Mouse (Mus musculus) hindbrain, embryonic 15.5 days (tissue): ENCODE results near the gene Gm10563. TPM values are rescaled to one million over a fixed set of nuclear protein-coding genes. Genes with fewer than 3 reads are reported as not detected.
"Not testable (repeated sequence)": the region's sequence is repeated elsewhere in the genome, so short reads cannot be mapped to it uniquely, and the experiment has no call there.

Experiments used
- ATAC-seq: fragments of 200-750 bp; cut with Nextera tagmentation; 2 replicates; pipeline ENCODE4 v1.8.0; 2017; ENCODE audit warnings: low read depth, moderate number of reproducible peaks, moderate TSS enrichment; ENCODE audit not compliant: low FRiP score
- H3K27ac ChIP-seq: fragments of 300-500 bp; sonication (generic); replicated peaks from 2 replicates; pipeline ENCODE4 v1.5.1; 2015; ENCODE audit warnings: mild to moderate bottlenecking, inconsistent platforms
- H3K27me3 ChIP-seq: fragments of 300-500 bp; sonication (generic); 2 replicates; pipeline ENCODE4 v1.6.1; 2015; ENCODE audit warnings: control low read depth, inconsistent platforms
- H3K36me3 ChIP-seq: fragments of 300-500 bp; sonication (generic); 2 replicates; pipeline ENCODE4 v1.6.1; 2015; ENCODE audit warnings: control low read depth, inconsistent platforms
- H3K4me1 ChIP-seq: fragments of 300-500 bp; sonication (generic); replicated peaks from 2 replicates; pipeline ENCODE4 v1.6.1; 2015; ENCODE audit warnings: control low read depth, inconsistent platforms
- H3K4me2 ChIP-seq: fragments of 300-500 bp; sonication (generic); 2 replicates; pipeline ENCODE4 v1.6.1; 2015; ENCODE audit warnings: moderate library complexity, mild to moderate bottlenecking, inconsistent platforms
- H3K4me3 ChIP-seq: fragments of 300-500 bp; sonication (generic); 2 replicates; pipeline ENCODE4 v1.5.1; 2015; ENCODE audit warnings: mild to moderate bottlenecking, inconsistent platforms
- H3K9ac ChIP-seq: fragments of 300-500 bp; sonication (generic); 2 replicates; pipeline ENCODE4 v1.6.1; 2015; ENCODE audit warnings: inconsistent platforms
- H3K9me3 ChIP-seq: fragments of 300-500 bp; sonication (generic); 2 replicates; pipeline ENCODE4 v1.6.1; 2016; ENCODE audit warnings: control low read depth, inconsistent platforms
- WGBS: fragments of 180-500 bp; shearing (Covaris S2); methylation state at CpG from one replicate; pipeline ENCODE4 v1.1.7; 2015; 5-methylcytosine and 5-hydroxymethylcytosine counted together
- polyA plus RNA-seq: library from polyadenylated mRNA; unstranded; fragments of >200 nt; fragmentation: Nextera tagmentation; extraction: Ambion mirVana; gene quantifications from 2 replicates; pipeline ENCODE4 v1.2.1, GENCODE M21; 2015

Gm10563 gene
- polyA plus RNA-seq = not detected in 2 replicates

DNA sequence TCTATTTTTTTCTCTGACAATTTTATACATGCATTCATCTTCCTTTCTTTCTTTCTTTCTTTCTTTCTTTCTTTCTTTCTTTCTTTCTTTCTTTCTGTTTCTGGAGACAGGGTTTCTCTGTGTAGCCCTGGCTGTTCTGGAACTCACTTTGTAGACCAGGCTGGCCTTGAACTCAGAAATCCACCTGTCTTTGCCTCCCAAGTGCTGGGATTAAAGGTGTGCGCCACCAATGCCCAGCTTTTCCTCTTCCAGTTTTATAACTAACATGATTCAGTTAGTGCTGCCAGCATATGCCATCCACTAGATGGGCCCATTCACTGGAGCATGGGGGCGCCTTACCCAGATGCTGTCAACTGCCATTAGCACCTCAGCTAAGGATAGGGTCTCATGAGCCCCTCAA is at the start of gene Gm10563:
Gene Gm10563 (minus strand): TSS at position 101 of the 400 bp plus-strand sequence.
- not testable (repeated sequence) for H3K4me1 ChIP-seq, H3K4me2 ChIP-seq, H3K4me3 ChIP-seq, ATAC-seq, H3K9me3 ChIP-seq, H3K9ac ChIP-seq, H3K27me3 ChIP-seq, H3K27ac ChIP-seq
- 94% methylated on average over 2 of the region's 2 CpGs for WGBS
- peaks cover 81% of the 10 kb centered on the region for H3K36me3 ChIP-seq

DNA sequence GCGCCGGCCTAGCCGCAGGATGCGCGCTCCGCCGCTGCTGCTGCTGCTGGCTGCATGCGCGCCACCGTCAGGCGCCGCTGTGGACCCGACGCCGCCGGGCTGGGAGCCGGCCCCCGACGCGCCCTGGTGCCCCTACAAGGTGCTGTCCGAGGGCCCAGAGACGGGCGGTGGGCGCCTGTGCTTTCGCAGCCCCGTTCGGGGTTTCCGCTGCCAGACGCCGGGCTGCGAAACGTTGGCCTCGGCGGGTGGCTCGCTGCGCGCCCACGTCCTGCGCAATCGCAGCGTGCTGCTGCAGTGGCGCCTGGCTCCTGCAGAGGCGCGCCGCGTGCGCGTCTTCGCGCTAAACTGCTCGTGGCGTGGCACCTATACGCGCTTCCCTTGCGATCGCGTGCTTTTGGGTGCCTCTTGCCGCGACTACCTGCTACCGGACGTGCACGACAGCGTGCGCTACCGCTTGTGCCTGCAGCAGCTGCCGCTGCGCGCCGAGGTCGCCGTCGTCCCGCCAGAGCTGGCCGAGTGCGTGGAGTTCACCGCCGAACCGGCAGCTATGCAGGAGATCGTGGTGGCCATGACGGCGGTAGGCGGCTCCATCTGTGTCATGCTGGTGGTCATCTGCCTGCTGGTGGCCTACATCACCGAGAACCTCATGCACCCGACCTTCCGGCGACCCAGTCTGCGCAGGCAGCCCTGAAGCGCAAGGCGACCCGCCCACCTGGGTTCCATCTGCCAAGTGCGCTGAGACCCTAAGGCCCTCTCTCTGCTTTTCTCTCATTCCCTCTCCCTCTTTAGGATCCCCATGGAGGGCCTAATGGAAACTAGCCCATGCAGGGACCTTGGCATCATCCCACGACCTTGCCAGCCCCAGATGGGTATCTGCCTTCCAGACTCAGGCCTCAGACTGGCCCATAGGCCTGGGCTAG is 49.5 kb upstream of the Gm10563 start:
- Histone ChIP-seq H3K27me3 (no peaks in the 10 kb centered on the region), H3K9ac (peak overlapping the region; percentile 87), H3K4me2 (peak overlapping the region; percentile 96), H3K4me1 (peaks cover 32% of the 10 kb centered on the region), H3K36me3 (no peaks in the 10 kb centered on the region), H3K4me3 (peak overlapping the region; percentile 79), H3K27ac (peak overlapping the region; percentile 99), H3K9me3 (no peaks in the 10 kb centered on the region)
- under 1% methylated on average over 86 of the region's 92 CpGs for WGBS
- peak; percentile 87 for ATAC-seq

DNA sequence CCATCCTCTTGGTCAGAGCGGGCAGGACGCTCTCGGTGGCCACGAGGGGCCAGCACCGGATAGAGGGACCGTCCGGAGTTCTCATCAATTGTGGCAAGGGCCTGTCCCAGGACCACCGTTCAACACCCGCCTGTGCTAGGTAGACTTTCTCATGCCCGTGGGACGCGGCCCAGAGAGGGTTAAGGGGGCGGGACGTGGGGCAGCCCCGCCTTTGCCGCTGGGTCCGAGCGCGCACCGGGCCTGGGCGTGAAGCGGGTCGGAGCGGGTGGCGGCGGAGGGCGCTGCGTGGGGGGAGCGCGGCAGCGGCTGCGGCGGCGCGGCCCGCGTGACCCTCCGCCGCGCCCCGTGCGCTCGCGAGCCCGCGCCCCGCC is 48.9 kb upstream of the Gm10563 start, which contains the start of gene Fndc10:
Gene Fndc10 (plus strand): TSS at position 232 of the 371 bp plus-strand sequence.
- Histone ChIP-seq H3K36me3 (no peaks in the 10 kb centered on the region), H3K9me3 (no peaks in the 10 kb centered on the region), H3K4me3 (peak within 1 kb of the TSS; percentile 79), H3K4me1 (peaks cover 32% of the 10 kb centered on the region), H3K27me3 (no peaks in the 10 kb centered on the region), H3K27ac (peak within 1 kb of the TSS; percentile 99), H3K4me2 (peak within 1 kb of the TSS; percentile 96), H3K9ac (peak within 1 kb of the TSS; percentile 87)
- WGBS = under 1% methylated on average over 28 of the region's 47 CpGs
- peak; percentile 86 for ATAC-seq

- 96% methylated on average over 3 of the region's 3 CpGs for WGBS
- no peak for ATAC-seq
- no peaks in the 10 kb centered on the region for H3K27me3 ChIP-seq
- no peaks in the 10 kb centered on the region for H3K36me3 ChIP-seq
- no peak overlapping the region for H3K9ac ChIP-seq
- H3K4me2 ChIP-seq = no peak overlapping the region
- peaks cover 32% of the 10 kb centered on the region for H3K4me1 ChIP-seq
- no peak overlapping the region for H3K27ac ChIP-seq
- H3K9me3 ChIP-seq = no peaks in the 10 kb centered on the region
- no peak overlapping the region for H3K4me3 ChIP-seq
These were observed 47.2 kb upstream of the Gm10563 start for GRCm38 (mm10) chr4:155692421-155692820.

DNA sequence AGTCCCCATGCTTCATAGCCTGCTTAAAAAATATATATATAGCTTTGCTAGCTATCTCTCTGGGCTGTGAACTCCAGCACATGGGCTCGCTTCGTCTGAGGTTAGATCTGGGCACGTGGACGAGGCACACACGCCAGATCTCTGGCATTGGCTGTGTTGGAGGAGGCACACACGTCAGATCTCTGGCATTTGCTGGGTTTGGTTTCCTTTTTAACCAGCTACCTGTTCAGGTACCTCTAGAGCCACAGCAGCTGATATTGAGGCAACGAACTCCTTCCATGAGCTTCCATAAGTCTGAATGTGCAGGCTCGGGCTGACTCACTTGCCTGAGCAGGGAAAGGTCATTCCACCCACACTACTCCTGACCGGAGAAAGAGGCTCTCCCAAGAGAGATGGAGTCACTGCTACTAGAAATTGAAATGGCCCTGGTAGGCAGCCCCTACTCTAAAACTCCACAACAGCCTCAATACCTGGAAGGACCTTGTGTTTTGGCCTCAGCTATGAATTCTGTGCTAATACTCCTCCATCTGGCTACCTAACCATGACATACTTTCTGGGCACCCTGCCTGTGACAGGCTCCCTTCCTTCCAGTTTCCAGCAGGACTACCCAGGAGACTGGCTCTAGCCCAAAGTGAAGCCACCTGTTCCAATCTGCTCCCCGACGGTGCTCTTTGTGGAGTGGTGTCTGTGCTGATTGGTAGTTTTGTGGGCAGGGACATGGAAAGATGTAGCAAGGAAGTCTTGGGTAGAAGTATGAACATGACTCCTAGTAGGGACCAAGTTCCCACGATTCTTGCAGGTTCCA is 45.6 kb upstream of the Gm10563 start:
- 89% methylated on average over 12 of the region's 12 CpGs for WGBS
- ATAC-seq = no peak
- no peak overlapping the region for H3K9ac ChIP-seq
- peaks cover 17% of the 10 kb centered on the region for H3K4me1 ChIP-seq
- no peaks in the 10 kb centered on the region for H3K9me3 ChIP-seq
- H3K36me3 ChIP-seq = no peaks in the 10 kb centered on the region
- no peak overlapping the region for H3K27ac ChIP-seq
- H3K27me3 ChIP-seq = no peaks in the 10 kb centered on the region
- H3K4me3 ChIP-seq = no peak overlapping the region
- H3K4me2 ChIP-seq = no peak overlapping the region

DNA sequence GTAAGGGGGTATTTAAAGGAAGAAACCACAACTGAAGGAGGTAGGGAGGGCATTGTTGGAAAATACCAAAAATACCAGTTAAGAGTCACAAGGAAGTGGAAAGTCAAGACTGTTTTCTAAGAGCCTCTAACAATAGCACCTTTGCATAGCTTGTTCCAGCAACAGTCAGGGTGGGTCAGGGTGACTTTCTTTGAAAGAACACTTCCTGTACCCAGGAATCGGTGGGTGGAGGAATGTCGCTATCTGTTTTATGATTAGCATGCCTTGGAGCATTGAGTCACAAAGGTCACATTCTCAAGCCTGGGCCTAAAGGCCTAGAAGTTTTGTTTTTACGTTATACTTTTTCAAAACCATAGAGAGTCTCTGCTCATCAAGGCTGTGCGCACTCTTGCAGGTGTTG is 42.6 kb upstream of the Gm10563 start:
- not testable (repeated sequence) for H3K4me2 ChIP-seq, H3K4me3 ChIP-seq
- WGBS = 89% methylated on average over 4 of the region's 4 CpGs

DNA sequence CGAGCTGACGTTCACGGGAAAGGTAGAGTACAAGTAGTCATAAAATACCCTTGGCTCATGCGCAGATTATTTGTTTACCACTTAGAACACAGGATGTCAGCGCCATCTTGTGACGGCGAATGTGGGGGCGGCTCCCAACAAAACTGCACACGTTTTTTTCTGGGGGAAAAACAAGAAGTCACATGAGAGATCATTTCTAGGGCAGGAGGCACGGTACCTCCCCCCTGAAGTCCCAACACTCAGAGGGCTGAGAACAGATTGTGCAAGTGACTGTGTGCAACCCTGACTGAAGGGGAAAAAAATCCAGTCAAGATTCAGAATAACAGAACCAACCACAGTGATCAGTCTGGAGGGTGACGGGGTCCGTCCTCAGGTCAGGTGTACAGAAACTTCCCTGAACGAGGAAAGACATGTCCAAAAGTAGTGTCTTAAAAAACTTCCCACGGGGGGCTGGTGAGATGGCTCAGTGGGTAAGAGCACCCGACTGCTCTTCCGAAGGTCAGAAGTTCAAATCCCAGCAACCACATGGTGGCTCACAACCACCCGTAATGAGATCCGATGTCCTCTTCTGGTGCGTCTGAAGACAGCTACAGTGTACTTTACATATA is 38.6 kb upstream of the Gm10563 start:
- H3K9ac ChIP-seq, H3K4me2 ChIP-seq, H3K9me3 ChIP-seq, H3K4me1 ChIP-seq, H3K27me3 ChIP-seq, H3K36me3 ChIP-seq, ATAC-seq, H3K4me3 ChIP-seq, H3K27ac ChIP-seq: not testable (repeated sequence)
- WGBS = 90% methylated on average over 16 of the region's 19 CpGs

More for the DNA sequence above, 42.6 kb upstream of the Gm10563 start:
- not testable (repeated sequence) for H3K9me3 ChIP-seq, H3K27ac ChIP-seq, H3K9ac ChIP-seq, H3K36me3 ChIP-seq, H3K27me3 ChIP-seq, H3K4me1 ChIP-seq, ATAC-seq

DNA sequence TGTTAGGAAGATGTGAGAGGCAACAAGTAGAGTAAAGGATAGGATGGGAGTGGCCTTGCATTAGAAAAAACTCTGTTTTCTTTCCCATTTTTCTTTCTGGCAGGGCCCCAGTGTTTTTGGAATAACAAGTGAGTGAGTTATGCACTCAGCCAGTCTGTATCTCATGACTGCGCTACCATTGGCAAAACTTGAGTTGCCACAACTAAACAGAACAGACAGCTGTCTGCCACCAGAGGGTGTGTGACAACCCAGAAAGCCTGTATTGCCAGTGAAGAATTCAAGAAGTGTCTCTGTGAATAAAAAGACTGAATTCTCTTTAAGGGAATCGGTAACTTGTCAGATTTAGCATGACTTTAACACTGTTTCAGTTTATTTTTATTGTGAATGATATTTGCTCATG is 30.8 kb upstream of the Gm10563 start:
- Histone ChIP-seq H3K9ac (no peak overlapping the region), H3K4me1 (no peaks in the 10 kb centered on the region), H3K4me3 (no peak overlapping the region), H3K9me3 (no peaks in the 10 kb centered on the region), H3K4me2 (no peak overlapping the region), H3K27ac (no peak overlapping the region), H3K27me3 (no peaks in the 10 kb centered on the region), H3K36me3 (no peaks in the 10 kb centered on the region)
- 84% methylated on average over 2 of the region's 2 CpGs for WGBS
- no peak for ATAC-seq

DNA sequence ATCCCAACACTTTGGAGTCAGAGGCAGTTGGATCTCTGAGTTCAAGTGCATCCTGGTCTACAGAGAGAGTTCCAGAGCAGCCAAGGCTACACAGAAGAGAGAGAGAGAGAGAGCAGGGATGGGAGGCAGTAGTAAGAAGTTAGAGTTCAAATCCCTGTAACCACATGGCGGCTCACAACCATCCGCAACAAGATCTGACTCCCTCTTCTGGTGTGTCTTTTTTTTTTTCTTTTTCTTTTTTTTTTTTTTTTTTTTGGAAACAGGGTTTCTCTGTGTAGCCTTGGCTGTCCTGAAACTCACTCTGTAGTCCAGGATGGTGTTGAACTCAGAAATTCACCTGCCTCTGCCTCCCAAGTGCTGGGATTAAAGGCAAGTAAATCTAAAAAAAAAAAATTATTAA is 26.9 kb upstream of the Gm10563 start:
- Histone ChIP-seq H3K9ac (no peak overlapping the region), H3K27me3 (no peaks in the 10 kb centered on the region), H3K4me3 (no peak overlapping the region), H3K4me1 (peaks cover 13% of the 10 kb centered on the region), H3K4me2 (no peak overlapping the region), H3K9me3 (no peaks in the 10 kb centered on the region), H3K27ac (no peak overlapping the region), H3K36me3 (no peaks in the 10 kb centered on the region)
- WGBS = 66% methylated on average over 2 of the region's 2 CpGs
- ATAC-seq = no peak

DNA sequence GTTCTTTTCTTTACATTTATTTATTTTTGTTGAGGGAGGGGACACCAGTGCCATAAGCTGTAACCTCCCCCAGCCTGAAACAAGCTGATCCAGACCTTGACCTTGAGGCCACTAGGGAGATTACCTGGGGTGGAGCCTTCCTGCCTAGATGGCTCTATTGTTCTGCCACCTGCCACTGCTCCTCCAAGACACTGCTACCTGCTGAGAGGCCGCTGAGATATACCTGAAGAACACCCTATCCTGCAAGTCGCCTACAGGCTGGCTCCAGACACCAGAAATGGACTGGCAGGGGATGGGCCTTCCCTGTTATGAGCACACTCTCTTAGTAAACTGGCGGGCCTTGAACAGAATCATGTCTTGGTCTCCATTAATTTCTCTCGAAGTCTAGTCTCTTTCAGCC is 25.0 kb upstream of the Gm10563 start:
- 56% methylated on average over 4 of the region's 4 CpGs for WGBS
- H3K4me3 ChIP-seq, H3K4me2 ChIP-seq, H3K27ac ChIP-seq, H3K36me3 ChIP-seq, H3K27me3 ChIP-seq, H3K9me3 ChIP-seq, ATAC-seq, H3K9ac ChIP-seq: not testable (repeated sequence)
- H3K4me1 ChIP-seq = peaks cover 19% of the 10 kb centered on the region

DNA sequence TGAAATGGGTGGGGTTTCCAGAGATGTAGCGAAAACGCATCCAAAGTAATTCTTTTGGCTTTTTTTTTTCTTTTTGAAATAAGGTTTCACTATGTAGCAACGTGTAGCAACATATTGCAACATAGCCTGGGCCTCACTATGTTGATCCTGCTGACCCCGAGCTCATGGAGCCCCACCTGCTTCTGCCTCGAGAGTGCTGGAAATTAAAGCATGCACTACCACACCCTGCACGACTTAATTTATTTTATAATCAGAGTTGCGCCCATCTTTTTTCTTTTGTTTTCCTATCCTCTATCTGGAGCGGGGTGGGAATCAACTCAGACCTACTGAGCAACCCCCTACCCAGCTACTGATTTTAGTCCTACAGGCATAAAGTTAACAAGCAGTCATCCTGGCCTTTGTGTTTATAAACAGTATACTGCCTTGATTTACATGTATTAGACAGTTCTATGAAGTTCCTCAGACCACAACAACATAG is 24.4 kb upstream of the Gm10563 start:
- peak overlapping the region; percentile 84; the same call in 1 of the 2 replicates for H3K9ac ChIP-seq
- no peak; the same call in 1 of the 2 replicates for ATAC-seq
- H3K9me3 ChIP-seq = no peaks in the 10 kb centered on the region
- peak overlapping the region; percentile 90 for H3K4me2 ChIP-seq
- H3K27me3 ChIP-seq = no peaks in the 10 kb centered on the region
- H3K36me3 ChIP-seq = 0 out of 2 replicates have a peak, but pooled peaks cover 7% of the 10 kb centered on the region
- peak overlapping the region; percentile 80 for H3K4me3 ChIP-seq
- H3K27ac ChIP-seq = peak overlapping the region; percentile 88; the same call in 1 of the 2 replicates
- H3K4me1 ChIP-seq = peaks cover 19% of the 10 kb centered on the region
- 1% methylated on average over 8 of the region's 8 CpGs for WGBS
